Mouse (Mus musculus): ENCODE measurements at regions not wholly inside any gene's neighbourhood (a gene's known extent, or its start where the extent isn't known, plus 50 kb on each side); places are given as distances from the start of the nearest gene placed in this dataset.

GRCm38 (mm10) chr16:57923447-57924129, 169.1 kb upstream of the Col8a1 start:
- DNase-seq (ENCODE audit: low spot score in 2 of 2) = no peak

GRCm38 (mm10) chr16:57924130-57924495, 169.6 kb upstream of the Col8a1 start:
- DNase-seq (ENCODE audit: low spot score in 2 of 2) = no peak

GRCm38 (mm10) chr16:57927816-57928215, 173.3 kb upstream of the Col8a1 start:
- DNase-seq (ENCODE audit: low spot score in 2 of 2) = peak; percentile 87 to 91

GRCm38 (mm10) chr16:57928301-57928700, 173.8 kb upstream of the Col8a1 start:
- peak; percentile 87 to 94 for DNase-seq (ENCODE audit: low spot score in 2 of 2)

GRCm38 (mm10) chr16:57929151-57929764, 174.7 kb upstream of the Col8a1 start:
- DNase-seq (ENCODE audit: low spot score in 2 of 2) = peak; percentile 17 to 35

GRCm38 (mm10) chr16:57945404-57945803, 190.9 kb upstream of the Col8a1 start:
- DNase-seq (ENCODE audit: low spot score in 2 of 2) = no peak

GRCm38 (mm10) chr16:57947309-57947708, 192.8 kb upstream of the Col8a1 start:
- no peak for DNase-seq (ENCODE audit: low spot score in 2 of 2)

- no peak for DNase-seq (ENCODE audit: low spot score in 2 of 2)
Measured at GRCm38 (mm10) chr16:57949680-57950079, 195.1 kb upstream of the Col8a1 start.

GRCm38 (mm10) chr16:57970956-57971355, 216.4 kb upstream of the Col8a1 start:
- no peak for DNase-seq (ENCODE audit: low spot score in 2 of 2)

- DNase-seq (ENCODE audit: low spot score in 2 of 2) = no peak
Measured at GRCm38 (mm10) chr16:57984111-57984510, 229.6 kb upstream of the Col8a1 start.

- DNase-seq (ENCODE audit: low spot score in 2 of 2) = no peak
Measured at GRCm38 (mm10) chr16:58005740-58006139, 251.2 kb upstream of the Col8a1 start.

GRCm38 (mm10) chr16:58013557-58013956, 259.0 kb upstream of the Col8a1 start:
- no peak for DNase-seq (ENCODE audit: low spot score in 2 of 2)

- no peak for DNase-seq (ENCODE audit: low spot score in 2 of 2)
Measured at GRCm38 (mm10) chr16:58027525-58027924, 273.0 kb upstream of the Col8a1 start.

- peak in 1 of 2 experiments; percentile 3 for DNase-seq (ENCODE audit: low spot score in 2 of 2)
Measured at GRCm38 (mm10) chr16:58028541-58028940, 274.0 kb upstream of the Col8a1 start.

GRCm38 (mm10) chr16:58029674-58030073, 275.1 kb upstream of the Col8a1 start:
- peak; percentile 4 to 12 for DNase-seq (ENCODE audit: low spot score in 2 of 2)

GRCm38 (mm10) chr16:58068654-58069271, 314.2 kb upstream of the Col8a1 start:
- no peak for DNase-seq (ENCODE audit: low spot score in 2 of 2)

- DNase-seq (ENCODE audit: low spot score in 2 of 2) = no peak
Measured at GRCm38 (mm10) chr16:58072441-58072840, 317.9 kb upstream of the Col8a1 start.

- DNase-seq (ENCODE audit: low spot score in 2 of 2) = no peak
Measured at GRCm38 (mm10) chr16:58100351-58100750, 307.9 kb upstream of the Dcbld2 start.

- DNase-seq (ENCODE audit: low spot score in 2 of 2) = no peak
Measured at GRCm38 (mm10) chr16:58110452-58110851, 297.8 kb upstream of the Dcbld2 start.

- DNase-seq (ENCODE audit: low spot score in 2 of 2) = no peak
Measured at GRCm38 (mm10) chr16:58126086-58126485, 282.2 kb upstream of the Dcbld2 start.

GRCm38 (mm10) chr16:58136144-58136905, 271.9 kb upstream of the Dcbld2 start:
- no peak for DNase-seq (ENCODE audit: low spot score in 2 of 2)

- no peak for DNase-seq (ENCODE audit: low spot score in 2 of 2)
Measured at GRCm38 (mm10) chr16:58136979-58137378, 271.3 kb upstream of the Dcbld2 start.
